Mouse (Mus musculus) ovary, postnatal 14 days (tissue): ENCODE measurements around the gene Vps13c.

Source experiments
- DNase-seq: peaks from one replicate; pipeline ENCODE4 v3.0.0; 2022; ENCODE audit warnings: low spot score

Vps13c gene

DNA sequence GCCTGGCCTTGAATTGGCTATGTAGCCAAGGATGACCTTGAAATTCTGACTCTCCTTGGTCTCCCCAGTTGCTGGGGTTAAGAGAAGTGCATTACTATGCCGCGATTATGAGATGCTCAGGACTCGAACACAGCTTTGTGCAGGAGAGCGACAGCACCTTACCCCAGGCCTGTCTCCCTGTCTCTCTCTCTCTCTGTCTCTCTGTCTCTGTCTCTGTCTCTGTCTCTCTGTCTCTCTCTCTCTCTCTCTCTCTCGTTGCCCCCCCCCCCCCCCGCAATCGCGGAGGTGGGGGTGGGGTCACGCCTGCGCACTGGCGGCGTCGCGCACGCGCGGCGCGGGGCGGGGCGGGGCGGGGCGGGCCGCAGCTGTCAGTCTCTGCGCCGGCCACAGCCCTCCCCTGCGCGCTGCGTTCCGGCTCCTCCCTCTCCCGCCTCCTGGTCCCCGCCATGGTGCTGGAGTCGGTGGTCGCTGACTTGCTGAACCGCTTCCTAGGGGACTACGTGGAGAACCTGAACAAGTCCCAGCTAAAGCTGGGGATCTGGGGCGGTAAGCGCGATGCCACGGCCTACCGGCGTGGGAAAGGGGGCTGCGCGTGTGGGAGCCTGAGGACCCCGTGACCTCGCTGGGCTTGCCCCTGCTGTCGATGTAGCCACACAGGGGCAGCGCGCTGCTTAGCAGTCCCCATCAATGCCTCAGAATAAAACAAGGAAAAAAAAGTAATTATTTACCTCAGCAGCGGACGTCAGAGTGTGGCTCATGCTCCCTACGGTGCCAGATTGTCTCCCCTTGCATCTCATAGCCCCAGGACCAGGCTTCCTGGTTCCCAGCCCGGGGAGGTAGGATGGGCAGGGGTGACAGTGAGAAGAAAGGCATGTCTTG, at the start of gene Vps13c:
Vps13c (plus strand) TSS at position 416 of the 879 bp plus-strand sequence.
- peak; percentile 65 for DNase-seq

DNA sequence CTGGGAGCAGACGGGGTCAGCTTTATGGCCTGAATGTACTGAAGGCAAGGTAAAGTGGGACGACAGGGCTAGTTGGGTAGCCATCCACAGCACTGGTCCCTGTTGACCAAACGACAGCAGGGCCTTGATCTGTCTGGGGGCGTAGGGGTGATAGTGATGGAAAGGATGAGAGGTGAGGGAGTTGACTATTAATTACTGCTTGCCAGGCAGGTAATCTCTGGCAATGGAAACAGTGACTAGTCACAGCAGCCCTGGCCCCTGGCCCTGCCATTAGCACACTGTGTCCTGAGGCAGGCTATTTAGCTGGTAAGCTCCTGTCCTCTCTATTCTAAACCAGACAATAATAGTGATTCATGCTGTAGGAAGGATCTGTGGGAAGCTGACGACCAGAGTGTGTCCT, 47.8 kb upstream of the Vps13c start:
- no peak for DNase-seq

GRCm38 (mm10) chr9:67793501-67793900, 46.7 kb upstream of the Vps13c start:
- DNase-seq: no peak

DNA sequence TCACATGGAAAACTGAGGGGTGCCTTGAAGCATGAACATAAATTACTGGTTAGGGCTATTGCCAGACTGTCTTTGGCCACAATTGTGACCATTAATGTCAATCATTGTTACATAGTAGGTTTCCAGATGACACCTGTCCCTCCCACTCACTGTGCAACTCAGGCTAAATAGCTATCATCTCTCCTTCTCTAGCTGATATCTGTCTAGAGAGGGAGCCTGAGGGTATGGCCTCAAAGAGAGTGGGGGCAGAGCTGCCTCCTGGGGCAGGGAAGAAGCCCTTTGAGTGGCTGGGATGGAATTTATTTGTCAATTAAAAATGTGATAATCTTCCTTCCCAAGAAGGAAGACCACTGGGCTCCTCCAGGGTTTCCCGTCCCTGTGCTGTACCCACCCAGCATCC, 46.0 kb upstream of the Vps13c start:
- DNase-seq: no peak

- DNase-seq: no peak
These were observed 45.5 kb upstream of the Vps13c start for GRCm38 (mm10) chr9:67794668-67795067.

GRCm38 (mm10) chr9:67795205-67795675, 45.0 kb upstream of the Vps13c start:
- no peak for DNase-seq

DNA sequence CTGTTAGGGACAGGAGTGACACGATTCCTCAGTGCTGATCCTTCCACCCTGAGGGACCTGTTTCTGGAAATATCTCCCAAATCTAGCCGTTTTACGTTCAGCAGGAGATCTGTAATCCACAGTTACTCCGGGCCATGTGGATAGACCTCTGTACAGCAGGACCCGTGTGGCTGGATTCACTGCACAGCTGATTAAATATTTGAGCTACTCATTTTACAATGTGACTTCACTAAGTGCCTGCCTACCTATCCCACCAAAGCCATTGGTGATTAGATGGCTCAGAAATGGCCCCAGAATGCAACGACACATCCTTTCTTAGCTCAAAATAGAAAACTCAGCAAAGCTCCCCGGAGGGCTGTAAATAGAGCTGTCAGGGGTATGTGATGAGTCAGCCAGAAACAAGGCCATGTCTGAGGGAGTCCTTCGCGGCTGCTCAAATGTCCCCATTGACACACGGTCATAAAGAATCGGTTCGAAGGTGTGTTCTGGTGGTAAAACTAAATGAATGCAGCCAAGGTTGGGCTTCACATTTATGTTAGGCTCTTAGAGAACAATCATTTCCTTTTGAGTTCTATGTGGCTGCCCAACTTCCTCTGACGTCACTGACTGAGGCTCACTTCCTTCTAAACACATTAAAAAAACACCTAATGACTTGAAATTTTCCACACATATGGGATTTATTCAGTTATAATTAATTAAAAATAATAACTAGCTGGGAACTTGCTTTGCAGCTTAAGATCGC, 40.9 kb upstream of the Vps13c start:
- no peak for DNase-seq

DNA sequence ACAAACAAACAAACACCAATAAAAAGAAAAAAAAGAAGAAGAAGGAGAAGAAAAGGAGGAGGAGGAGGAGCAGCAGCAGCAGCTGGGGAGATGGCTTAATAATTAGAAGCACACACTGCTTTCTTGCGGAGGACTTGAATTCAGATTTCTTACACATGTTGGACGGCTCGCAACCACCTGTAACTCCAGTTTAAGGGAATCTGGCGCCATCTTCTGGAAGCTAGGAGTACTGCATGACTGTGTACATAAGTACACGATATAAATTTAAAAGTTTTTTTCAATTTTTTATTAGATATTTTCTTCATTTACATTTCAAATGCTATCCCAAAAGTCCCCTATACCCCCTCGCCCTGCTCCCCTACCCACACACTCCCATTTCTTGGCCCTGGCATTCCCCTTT, 38.0 kb upstream of the Vps13c start:
- DNase-seq: peak; percentile 46

- DNase-seq: no peak
These were observed 33.2 kb upstream of the Vps13c start for GRCm38 (mm10) chr9:67807000-67807399.

DNA sequence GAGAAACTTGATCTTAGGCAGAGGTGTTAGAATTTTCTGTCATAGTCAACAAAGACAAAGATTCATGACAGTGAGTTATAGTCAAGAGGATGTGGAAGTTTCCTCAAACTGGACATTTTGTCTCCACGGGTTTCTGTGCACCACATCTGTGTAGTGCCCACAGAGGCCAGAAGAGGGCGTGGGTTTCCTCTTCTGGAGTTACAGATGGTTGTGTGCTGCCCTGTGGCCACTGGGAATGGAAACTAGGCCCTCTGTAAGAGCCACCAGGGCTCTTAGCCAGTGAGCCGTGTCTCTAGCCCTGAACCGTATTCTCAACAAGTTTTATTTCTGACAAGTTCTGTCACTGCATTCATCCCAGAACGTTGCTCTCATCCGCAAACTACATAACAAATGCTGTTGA, 29.7 kb upstream of the Vps13c start:
- DNase-seq: no peak

GRCm38 (mm10) chr9:67811116-67811515, 29.1 kb upstream of the Vps13c start:
- DNase-seq: no peak

DNA sequence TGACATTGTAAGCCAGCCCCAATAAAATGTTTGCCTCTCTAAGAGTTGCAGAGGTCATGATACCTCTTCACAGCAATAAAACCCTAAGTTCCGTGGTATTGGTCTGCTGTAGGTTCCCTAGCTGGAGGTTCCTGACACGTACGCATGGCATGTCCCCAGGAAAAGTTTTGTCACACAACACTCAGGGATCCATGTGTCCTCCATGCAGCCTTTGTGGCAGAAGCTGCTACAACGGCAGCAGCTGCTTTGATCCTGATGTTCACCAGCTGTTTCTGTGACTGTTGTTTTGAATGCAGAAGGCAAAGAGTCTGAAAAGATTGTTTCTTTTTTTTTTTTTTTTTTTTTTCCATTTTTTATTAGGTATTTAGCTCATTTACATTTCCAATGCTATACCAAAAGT, 27.0 kb upstream of the Vps13c start:
- DNase-seq: no peak

GRCm38 (mm10) chr9:67813665-67814337, 26.4 kb upstream of the Vps13c start:
- peak; percentile 70 for DNase-seq

DNA sequence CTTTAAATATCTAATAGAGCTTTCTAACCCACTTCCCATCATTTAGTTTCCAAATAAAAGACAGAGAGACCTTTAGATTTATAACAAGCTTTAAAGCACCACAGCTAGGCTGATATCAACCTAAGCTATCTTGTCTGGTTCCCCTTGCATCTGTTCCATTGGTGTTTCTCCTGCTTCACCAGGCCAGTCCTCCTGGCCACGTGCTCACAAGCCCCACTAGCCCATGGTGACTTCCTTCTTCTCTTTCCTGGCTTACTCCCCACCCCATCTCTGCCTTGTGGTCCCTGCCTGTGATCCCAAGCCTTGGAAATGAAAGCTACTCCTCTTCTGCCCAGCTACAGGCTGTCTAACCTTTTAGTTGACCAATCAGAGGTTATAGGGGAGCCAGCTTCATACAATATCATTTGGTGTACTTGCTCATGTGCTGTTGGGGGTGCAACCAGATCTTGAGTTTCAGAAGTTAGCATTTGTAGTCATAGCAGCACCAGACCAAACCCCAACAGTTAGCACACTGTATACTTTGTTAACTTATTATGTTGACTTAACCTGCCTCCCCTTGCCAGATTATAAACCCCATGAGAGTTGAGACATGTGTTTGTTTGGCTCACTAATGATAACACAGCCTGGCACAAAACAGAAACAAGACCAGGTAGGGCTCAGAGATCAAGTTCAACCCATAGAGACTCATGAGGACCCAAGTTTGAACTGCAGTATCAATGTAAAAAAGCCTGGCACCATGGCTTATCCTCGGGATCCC, 23.8 kb upstream of the Vps13c start:
- no peak for DNase-seq

DNA sequence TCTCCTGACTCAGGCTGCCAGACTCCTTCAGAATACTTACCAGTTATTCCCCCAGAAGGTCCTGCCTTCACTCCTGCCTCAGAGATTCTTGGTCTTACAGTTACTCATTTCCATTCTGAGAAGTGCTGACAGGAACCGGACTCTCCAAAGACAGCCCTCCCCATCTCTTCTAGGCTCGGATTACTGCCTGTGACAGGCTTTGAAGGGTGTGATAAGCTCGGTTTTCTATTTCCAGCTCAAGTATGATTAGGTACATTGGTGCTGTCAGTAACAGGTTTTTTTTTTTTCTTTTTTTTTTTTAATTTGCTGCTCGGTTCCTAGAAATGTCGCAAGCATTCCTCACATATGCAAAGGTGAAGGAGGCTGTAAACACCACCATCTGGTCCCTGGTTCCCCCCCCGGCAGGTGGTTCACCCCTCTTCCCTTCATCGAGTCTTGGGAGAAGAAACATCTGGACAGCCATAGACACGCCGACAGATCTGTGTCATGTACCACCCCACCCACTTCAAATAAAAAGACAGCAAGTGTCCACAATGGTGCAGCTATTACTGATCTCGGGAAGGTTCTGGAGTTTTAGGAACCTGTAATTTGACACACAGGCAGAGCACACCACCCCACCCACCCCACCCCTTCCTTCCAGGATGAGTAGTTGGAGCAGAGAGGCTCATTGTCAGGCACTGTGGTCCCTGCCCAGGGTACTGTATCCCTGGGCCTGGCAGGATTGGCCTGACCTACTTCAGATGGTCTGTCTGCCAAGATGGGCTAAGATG, 22.1 kb upstream of the Vps13c start:
- no peak for DNase-seq

DNA sequence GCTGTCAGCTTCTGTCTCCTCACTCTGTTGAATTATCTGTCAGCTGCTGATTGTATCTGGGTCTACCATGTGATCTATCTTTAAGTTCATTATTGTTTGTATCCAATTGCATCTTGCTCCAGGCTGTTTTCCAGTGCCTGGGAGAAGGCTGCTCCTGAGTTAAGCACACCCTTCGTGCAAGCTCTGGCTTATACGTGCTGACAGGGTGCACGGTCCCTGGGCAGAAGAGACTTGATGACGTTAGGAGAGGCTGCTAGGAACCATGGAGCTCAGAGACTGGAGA, 21.6 kb upstream of the Vps13c start:
- no peak for DNase-seq

- no peak for DNase-seq
These were observed 17.1 kb upstream of the Vps13c start for GRCm38 (mm10) chr9:67823131-67823530.

- no peak for DNase-seq
These were observed 14.7 kb upstream of the Vps13c start for GRCm38 (mm10) chr9:67825527-67825926.

DNA sequence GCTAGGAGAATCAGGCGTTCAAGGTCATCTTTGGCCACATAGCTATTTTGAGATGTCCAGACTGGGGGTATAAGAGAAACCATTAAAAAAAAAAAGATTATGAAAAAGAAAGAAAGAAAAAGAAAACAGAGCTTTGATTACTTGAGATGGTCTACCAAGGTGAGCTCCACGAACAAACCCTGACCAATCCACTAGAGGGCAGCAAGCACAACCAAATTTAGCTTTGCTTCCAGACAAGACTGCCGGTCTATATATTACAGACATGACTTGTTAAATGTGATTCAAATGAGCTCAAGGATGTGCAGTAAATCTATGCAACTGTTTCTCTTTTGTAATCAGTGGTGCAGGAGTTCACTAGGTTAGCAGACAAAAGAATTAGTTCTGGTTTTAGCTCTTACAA, 12.0 kb upstream of the Vps13c start:
- peak; percentile 55 for DNase-seq

DNA sequence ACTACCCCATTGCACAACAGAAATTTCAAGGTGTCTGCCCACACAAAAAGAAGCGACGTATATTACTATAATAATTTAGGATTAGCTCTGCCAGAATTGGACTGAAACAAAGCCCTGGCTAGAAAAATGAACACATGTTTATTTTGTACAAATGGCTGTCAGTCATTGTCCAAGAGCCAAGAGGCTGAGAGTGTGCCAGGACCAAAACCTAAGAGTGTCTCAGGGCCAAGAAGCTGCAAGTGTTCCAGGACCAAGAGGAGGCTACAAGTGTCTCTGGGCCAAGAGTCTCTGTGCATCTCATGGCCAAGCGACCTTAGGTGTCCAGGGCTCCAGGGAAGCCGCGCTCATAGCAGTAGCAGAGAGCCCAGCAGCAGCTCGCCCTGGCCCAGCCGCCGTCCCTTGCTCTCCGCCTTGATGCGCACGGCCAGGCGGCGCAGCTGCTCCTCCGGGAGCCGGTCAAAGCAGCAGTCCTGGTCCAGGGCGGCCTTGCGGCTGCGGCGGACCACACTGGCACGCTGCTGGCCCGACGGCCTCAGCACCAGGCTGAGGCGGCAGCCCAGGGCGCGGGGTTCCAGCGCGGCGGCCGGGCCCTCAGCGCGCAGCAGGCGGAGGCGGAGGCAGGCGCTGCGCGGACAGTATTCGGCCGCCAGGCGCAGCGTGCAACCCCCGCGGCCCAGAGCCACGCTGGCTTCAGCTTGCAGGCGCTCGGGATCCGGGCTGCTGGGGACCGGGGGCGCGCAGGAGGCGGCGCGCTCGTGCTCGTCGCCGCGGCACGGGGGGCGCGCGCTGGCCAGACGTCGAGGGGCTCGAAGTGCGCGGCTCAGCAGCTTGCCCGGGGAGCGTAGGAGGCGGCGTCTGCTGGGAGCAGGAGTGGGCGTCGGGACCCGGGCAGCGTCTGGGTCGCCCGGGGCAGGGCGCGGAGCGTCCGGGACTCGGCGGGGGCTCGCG, 9.5 kb upstream of the Vps13c start:
- DNase-seq: peak; percentile 32
